Mouse (Mus musculus) G1E-ER4 (cell line): ENCODE data around the gene Ndel1. TPM values are rescaled to one million over a fixed set of nuclear protein-coding genes. Genes with fewer than 3 reads are reported as not detected.

Experiments
- GATA1 ChIP-seq: IDR thresholded peaks from one replicate; pipeline ENCODE4 v1.8.0; 2012; ENCODE audit warnings: low read length, inconsistent platforms
- polyA plus RNA-seq: library from polyadenylated mRNA; stranded (reverse); fragments of >175 nt; gene quantifications from 2 replicates; pipeline ENCODE4 v1.2.3, GENCODE M21; 2012

The Ndel1 gene
- polyA plus RNA-seq, 1 experiment, result 40.1 TPM

DNA sequence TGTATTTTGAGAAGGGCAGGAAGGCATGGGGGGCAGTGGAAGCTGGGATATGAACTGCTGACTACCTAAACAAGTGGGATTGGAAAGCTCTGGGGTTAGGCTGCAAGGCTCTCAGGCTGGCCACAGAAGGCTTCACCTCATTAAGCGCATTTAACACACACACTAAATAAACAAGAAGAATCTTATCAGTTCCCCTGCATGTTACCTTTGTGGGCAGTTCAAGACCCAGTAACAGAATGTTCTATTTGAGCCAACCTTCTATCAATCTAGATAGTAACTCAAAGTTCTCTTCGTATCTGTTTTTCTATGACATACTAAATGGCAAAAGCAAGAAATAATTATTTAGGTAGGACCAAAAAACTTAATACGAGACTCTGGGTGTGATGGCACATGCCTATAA is 36.6 kb downstream of the Ndel1 start:
- no peak for TF ChIP-seq GATA1

DNA sequence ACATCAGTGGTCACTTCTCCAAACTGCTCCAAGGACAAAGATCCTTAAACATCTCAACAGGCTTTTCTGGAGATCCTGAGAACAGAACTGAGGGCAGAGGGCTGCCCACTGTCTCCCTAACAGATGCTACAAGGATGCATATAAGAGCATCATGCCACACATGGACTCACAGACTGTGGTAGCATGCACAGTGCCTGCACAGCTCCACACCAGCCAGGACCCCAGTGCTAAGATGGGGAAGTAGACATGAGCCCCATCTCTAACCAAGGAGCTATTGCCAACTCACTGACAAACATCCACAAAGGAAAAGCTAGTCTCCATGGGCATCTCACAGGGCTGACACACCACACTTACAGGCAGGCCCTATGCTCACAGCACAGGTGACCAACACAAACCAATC is 38.1 kb downstream of the Ndel1 start:
- TF ChIP-seq GATA1, result no peak

DNA sequence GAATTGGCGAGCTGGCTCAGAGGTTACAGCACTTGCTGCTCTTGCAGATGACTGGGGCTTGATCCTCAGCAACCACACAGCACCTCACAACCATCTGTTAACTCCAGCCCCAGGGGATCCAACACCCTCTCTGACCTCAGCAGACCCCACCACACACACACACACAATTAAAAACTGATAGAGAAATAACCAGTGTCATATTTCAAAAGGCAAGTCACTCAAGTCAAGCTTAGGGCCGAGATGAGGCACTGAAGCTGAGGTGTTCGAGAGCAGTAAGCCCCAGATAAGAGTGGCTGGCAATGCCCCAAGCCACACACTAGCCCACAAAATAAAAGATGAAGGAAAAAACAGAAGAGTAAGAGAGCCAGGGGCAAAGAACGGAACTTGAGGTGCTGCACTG is 38.9 kb downstream of the Ndel1 start:
- TF ChIP-seq GATA1, result peak; percentile 4

DNA sequence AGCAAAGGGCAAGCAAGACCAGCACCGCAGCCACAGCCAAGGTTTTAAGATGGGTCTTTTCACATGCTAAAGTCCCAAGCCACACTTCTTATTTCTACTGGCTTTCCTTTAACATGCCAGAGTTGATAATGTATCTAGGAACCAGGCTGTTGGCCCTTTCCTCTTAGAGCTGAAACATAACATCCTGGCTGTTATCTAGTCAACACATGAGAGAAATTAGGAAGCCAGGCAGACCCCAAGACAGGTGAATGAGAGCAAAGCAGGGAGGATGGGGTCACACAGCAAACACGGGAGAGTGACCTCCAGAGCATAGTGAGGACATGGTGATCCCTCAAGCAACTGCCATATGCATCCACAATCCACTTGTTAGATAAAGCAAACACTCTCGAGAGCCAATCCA is 44.9 kb downstream of the Ndel1 start:
- TF ChIP-seq GATA1, result no peak

DNA sequence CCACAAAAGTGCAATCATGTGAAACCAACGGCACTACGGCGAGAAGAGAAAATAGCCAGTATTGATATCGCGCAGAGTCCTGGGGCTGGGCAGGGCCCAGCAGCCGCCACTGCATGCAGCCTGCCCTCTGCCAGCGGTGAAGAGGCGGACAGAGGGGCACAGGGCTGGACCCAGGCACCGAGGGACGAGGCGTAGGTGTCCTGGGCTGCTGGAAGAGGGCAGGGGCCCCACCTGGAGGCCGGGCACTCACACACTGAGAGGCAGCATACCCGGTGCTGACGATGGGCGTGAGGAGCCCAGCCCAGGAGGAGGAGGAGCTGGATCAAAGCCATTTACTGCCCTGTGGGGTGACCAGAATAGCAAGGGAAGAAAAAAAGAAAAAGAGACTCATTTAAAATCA is 49.3 kb downstream of the Ndel1 start:
- no peak for TF ChIP-seq GATA1

DNA sequence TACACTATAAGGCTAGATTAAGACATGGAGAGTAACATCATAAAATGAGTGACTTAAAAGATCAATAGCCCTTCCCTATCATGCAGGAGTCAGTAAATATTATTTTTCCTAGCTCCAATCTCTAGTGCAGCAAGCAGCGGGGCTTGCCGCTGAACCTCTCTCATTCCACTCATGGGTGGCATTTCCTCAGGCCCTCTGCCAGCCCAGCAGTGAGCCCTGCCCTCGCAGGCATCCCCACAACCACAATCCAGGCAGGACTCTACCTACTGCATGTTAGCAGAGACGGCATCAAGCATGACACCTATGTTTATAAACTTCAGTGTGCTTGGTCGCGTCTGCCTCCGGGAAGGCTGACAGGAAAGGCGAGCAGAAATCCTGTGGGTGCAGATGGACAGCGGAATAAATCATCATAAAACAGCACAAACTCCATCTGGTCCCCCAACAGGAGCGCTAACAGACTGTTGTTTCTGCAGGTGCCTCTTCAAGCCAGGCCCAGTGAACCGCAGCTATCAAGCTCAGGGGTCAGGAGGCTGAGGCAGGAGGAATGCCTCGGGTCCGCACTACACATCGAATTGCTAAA is 52.3 kb downstream of the Ndel1 start:
- no peak for TF ChIP-seq GATA1

DNA sequence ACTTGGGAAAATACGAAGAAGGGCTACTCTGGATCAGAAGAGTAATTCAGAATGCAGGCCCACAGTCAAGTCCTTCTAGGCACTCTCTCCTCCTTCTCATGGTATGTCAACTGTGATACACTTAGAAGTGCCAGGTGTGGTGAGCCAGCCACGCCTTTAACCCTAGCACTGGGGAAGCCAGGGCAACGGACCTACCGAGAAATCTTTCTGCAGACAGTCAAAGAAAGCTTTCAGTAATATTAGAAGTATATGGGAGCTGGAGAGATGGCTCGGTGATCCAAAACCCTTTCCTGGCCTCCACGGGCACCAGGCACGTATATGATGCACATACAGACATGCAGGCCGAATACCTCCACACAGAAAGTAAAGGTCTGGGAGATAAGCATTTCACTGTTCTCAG is 53.2 kb downstream of the Ndel1 start:
- TF ChIP-seq GATA1, result no peak

DNA sequence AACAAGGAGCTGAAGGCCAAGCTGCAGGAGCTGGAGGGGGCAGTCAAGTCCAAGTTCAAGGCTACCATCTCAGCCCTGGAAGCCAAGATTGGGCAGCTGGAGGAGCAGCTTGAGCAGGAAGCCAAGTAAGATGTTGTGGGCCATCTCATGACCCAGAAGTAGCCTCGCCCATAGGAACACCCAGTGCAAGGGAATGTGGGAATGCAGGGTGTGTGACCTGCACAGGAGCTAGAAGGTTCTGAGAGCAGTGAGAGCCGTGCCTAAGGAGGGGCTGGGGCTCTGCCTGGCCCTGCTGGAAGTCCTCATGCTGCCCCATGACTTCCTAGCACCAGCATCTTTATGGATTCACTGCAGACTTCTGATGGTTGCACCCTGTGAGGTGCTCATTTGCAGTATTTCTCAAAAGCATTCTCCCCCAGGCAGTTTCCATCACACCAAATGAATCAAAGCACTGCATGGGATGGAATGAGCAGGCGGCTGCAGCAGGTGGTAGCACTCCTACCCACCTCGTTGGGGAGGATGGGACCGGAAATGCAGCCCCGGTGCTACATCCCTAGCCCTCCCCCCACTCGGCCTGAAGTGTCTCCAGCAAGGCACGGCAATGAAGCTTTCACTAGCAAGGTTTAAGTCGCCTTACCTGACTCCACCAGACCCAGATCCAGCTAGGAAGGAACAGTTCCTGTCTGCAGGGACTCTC is 59.6 kb downstream of the Ndel1 start:
- TF ChIP-seq GATA1, result no peak

DNA sequence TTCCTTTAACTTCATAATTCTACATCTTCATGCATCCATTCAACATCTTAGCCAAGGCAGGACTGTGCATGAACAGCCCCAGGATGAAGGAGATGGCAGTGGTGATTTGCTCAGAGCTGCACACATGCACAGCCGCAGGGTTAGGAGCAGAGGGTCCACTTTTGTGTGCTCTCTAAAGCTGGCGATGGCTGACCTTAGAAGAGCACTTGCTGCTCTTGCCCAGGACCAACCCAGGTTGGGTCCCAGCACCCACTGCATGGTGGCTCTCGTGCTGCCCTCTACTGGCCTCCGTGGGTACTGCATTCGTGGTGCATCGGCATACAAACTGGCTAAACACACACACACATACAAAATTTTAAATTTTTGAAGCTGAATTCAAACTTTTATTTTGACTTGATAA is 63.9 kb downstream of the Ndel1 start:
- TF ChIP-seq GATA1, result no peak

DNA sequence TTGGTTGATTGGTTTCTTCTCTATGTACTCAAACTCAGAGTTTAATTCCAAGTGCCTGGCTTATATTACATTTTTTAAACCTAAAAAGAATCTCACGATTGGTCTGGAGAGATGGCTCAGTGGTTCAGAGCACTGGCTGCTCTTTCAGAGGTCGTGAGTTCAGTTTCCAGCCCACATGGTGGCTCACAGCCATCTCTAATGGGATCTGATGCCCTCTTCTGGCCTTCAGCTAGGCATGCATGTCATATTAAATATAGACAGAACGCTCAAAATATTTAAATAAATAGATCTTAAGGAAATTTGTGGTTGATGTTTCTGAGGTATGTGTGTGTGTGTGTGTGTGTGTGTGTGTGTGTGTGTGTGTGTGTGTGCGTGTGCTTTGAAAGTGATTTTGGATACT is 66.5 kb downstream of the Ndel1 start:
- TF ChIP-seq GATA1, result no peak

DNA sequence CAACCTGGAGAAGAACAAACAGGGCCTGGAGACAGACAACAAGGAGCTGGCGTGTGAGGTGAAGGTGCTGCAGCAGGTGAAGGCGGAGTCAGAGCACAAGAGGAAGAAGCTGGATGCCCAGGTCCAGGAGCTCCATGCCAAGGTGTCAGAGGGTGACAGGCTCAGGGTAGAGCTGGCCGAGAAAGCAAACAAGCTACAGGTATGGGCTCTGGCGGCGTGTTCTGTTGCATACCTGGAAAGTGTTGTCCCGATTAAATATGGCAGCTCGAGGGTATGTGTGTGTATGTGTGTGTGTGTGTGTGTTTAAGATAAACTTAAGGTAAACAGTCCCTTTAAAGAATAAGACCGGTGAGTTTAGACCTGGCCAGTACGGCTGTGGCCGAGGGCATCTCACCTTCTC is 73.4 kb downstream of the Ndel1 start:
- no peak for TF ChIP-seq GATA1

DNA sequence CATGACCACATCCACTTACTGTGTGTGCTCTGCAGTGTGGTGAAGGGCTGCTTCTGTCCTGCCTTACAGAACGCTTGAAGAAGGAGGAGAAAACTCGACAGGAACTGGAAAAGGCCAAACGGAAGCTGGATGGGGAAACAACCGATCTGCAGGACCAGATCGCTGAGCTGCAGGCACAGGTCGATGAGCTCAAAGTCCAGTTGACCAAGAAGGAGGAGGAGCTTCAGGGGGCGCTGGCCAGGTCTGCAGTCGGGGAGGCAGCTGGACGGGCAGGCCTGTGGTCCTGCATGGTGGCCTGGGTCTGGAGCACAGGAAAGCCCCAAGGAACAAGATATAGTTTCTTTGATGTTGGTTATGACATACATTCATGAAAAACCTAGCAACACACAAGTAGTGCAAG is 79.9 kb downstream of the Ndel1 start:
- TF ChIP-seq GATA1, result no peak

DNA sequence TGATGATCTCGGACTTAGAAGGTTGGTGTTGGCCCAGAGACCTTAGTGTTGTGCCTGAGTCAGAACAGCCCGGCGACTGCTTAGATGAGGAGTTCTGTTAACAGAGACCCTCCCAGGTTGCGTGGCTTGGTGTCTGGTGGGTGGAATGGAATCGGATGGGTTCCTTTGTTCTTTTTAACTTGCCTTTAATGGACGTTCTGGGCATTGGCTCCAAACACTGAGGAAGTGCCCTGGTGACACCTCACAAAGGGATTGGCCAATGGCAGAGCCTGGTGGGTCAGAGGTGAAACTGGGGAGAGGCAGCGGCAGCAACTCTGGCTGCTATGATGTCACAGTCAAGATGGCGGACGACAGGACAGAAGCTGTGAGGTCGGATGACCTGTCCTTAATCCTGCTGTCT is 80.9 kb downstream of the Ndel1 start:
- no peak for TF ChIP-seq GATA1

DNA sequence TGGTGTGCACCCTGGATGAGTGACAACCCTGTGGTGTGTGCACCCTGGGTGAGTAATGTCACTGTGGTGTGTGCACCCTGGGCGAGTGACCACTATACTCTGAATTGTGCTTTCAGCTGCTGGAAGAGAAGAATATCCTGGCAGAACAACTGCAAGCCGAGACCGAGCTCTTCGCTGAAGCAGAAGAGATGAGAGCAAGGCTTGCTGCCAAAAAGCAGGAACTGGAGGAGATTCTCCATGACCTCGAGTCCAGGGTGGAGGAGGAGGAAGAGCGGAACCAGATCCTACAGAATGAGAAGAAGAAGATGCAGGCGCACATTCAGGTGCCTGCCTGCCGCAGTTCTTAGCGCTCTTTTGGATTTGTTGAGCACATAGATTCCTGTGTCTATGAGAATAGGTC is 84.4 kb downstream of the Ndel1 start:
- TF ChIP-seq GATA1, result no peak

DNA sequence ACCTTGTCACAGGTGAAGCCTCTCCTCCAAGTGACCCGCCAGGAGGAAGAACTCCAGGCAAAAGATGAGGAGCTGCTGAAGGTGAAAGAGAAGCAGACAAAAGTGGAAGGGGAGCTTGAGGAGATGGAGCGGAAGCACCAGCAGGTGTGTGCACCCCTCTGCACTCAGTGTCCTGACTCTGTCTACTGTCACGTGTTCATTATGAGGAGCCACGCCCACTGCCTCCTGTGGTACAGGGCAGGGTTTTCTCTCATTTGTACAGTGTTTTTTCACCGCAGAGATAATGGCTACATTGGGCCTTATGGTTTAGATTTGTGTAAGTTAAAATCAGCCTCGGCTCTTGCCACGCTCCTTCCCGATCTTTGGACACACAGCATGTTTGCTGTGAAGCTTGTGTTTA is 85.8 kb downstream of the Ndel1 start:
- TF ChIP-seq GATA1, result no peak

DNA sequence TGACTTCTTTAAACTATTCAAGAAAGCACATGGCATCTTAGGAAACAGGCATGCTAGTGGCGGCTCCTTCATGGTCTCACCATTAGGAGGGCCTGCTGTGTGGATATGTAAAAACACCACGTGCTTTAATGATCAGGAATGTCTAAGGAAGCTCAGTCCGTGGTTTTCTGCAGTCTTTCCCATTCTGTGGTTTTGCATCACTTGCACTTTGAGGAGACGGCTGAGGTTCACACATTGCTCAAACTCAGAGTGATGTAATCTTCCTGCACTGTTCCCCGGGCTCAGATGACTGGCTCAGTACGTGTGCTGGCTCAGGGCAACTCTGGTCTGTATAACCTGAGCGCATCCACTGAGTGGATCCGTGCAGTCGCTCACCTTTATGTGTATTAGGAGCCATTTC is 89.3 kb downstream of the Ndel1 start:
- TF ChIP-seq GATA1, result no peak

DNA sequence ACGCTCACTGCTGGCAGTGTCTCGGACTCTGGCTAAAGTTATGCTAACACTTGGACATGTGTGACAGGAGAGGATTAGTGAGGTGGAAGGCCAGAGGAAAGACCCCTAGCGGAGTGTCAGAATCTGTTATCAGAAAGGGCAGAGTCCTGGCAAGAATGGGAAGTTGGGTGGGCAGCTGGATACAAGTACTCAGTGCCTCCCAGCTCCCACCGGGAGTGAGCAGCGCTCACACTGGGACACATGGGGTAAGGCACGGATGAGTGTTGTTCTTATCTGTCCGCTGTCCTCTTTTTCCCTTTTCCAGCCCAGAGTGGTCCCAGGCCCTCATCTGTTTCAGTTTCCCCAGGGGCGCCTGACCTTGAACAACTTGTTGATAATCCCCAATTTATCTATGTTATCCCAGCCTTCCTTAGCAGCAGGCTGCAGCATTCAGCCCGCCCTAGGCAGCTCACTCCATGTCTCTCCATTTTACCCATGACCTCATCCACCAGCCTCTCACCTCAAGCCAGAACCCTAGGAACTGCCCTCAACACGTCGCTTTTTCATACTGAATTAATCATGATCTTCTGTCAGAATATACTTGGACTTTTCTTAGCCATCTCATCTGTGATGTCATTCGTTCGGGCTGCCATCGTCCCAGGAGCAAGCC is 91.1 kb downstream of the Ndel1 start:
- no peak for TF ChIP-seq GATA1
